Mouse (Mus musculus) heart, embryonic 12.5 days (tissue): ENCODE measurements around the gene Sp4. TPM values are rescaled to one million over a fixed set of nuclear protein-coding genes. Genes with fewer than 3 reads are reported as not detected.

Experiments used
- ATAC-seq: fragments of 200-750 bp; cut with Nextera tagmentation; 2 replicates; pipeline ENCODE4 v1.8.0; 2017; ENCODE audit warnings: moderate TSS enrichment, moderate library complexity; ENCODE audit not compliant: insufficient number of reproducible peaks, low FRiP score
- H3K27ac ChIP-seq: fragments of 300-500 bp; sonication (generic); 2 replicates; pipeline ENCODE4 v1.5.1; 2016; ENCODE audit warnings: mild to moderate bottlenecking, moderate library complexity; ENCODE audit not compliant: poor library complexity, severe bottlenecking
- H3K27me3 ChIP-seq: fragments of 300-500 bp; sonication (generic); replicated peaks from 2 replicates; pipeline ENCODE4 v1.6.1; 2016; ENCODE audit warnings: mild to moderate bottlenecking, moderate library complexity
- H3K36me3 ChIP-seq: fragments of 300-500 bp; sonication (generic); 2 replicates; pipeline ENCODE4 v1.6.1; 2016; ENCODE audit warnings: mild to moderate bottlenecking, moderate library complexity
- H3K4me1 ChIP-seq: fragments of 300-500 bp; sonication (generic); replicated peaks from 2 replicates; pipeline ENCODE4 v1.6.1; 2016; ENCODE audit warnings: mild to moderate bottlenecking
- H3K4me2 ChIP-seq: fragments of 300-500 bp; sonication (generic); 2 replicates; pipeline ENCODE4 v1.6.1; 2016; ENCODE audit warnings: mild to moderate bottlenecking, moderate library complexity
- H3K4me3 ChIP-seq: fragments of 300-500 bp; sonication (generic); 2 replicates; pipeline ENCODE4 v1.5.1; 2016; ENCODE audit warnings: mild to moderate bottlenecking
- H3K9ac ChIP-seq: fragments of 300-500 bp; sonication (generic); 2 replicates; pipeline ENCODE4 v1.6.1; 2016; ENCODE audit warnings: mild to moderate bottlenecking, moderate library complexity
- H3K9me3 ChIP-seq: fragments of 300-500 bp; sonication (generic); replicated peaks from 2 replicates; pipeline ENCODE4 v1.6.1; 2016; ENCODE audit warnings: mild to moderate bottlenecking, moderate library complexity
- WGBS: fragments of 180-500 bp; shearing (Covaris S2); methylation state at CpG from one replicate; pipeline ENCODE4 v1.1.7; 2016; 5-methylcytosine and 5-hydroxymethylcytosine counted together
- polyA plus RNA-seq: library from polyadenylated mRNA; unstranded; fragments of >200 nt; fragmentation: Nextera tagmentation; extraction: Ambion mirVana; gene quantifications from 2 replicates; pipeline ENCODE4 v1.2.1, GENCODE M21; 2016

The Sp4 gene
- polyA plus RNA-seq = 8.6 and 10.6 TPM in 2 replicates

DNA sequence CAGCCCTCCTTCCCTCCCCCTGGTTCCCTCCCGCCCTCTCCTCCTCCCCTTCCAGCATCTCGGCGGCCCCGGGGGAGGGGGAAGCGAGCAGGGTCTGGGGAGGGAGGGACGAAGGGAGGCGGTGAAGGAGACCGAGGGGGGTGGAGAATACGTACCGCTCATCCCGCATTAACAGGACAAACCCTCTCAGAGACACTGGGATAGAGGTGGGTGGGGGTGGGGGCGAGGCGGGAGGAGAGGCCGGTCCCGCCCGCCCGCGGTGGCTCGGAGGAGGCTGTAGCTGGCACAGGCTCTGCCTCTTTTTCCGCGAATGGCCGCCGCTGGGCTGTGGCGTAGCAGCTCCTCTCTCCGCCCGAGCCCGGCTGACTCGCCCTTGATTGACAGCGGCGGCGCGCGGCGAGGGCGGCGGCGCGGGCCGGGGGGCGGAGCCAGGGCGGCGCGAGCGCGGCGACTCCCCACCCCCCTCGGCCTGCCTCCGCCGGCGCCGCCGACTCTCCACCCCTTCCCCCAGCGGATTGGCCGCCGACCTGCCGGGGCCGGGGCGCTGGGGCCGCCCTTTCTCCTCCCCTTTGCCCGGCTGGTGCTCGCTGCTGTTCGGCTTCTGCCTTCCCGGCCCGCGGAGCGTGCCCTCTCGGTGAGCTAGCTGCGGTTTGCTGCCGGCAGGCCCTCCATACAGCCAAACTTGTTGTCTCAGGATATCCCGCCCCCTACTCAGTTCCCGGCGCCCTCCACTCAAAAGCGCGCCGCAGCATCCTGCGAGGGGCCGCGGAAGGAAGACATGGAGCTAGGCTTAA is at the start of gene Sp4:
Sp4 (minus strand) TSS at position 369 of the 794 bp plus-strand sequence.
- Histone ChIP-seq H3K4me2 (peak within 1 kb of the TSS; percentile 85), H3K36me3 (0 out of 2 replicates have a peak, but pooled peaks cover 3% of the 10 kb centered on the region), H3K9ac (peak within 1 kb of the TSS; percentile 82), H3K4me3 (peak within 1 kb of the TSS; percentile 85), H3K4me1 (peaks cover 27% of the 10 kb centered on the region), H3K27ac (peak within 1 kb of the TSS; percentile 91), H3K27me3 (no peaks in the 10 kb centered on the region), H3K9me3 (no peaks in the 10 kb centered on the region)
- 1% methylated on average over 72 of the region's 78 CpGs for WGBS
- peak; percentile 91 for ATAC-seq

GRCm38 (mm10) chr12:118339107-118339506 is 37.9 kb upstream of the Sp4 start:
- no peak for ATAC-seq
- H3K27me3 ChIP-seq = no peaks in the 10 kb centered on the region
- WGBS = 54% methylated on average over 2 of the region's 2 CpGs
- no peaks in the 10 kb centered on the region for H3K9me3 ChIP-seq
- H3K27ac ChIP-seq = no peak overlapping the region
- H3K4me2 ChIP-seq = no peak overlapping the region
- no peak overlapping the region for H3K9ac ChIP-seq
- no peak overlapping the region for H3K4me3 ChIP-seq
- no peaks in the 10 kb centered on the region for H3K4me1 ChIP-seq
- H3K36me3 ChIP-seq = no peaks in the 10 kb centered on the region

GRCm38 (mm10) chr12:118338243-118338642 is 37.0 kb upstream of the Sp4 start:
- Histone ChIP-seq H3K4me3 (no peak overlapping the region), H3K4me2 (no peak overlapping the region), H3K9me3 (no peaks in the 10 kb centered on the region), H3K4me1 (no peaks in the 10 kb centered on the region), H3K27me3 (no peaks in the 10 kb centered on the region), H3K27ac (no peak overlapping the region), H3K36me3 (no peaks in the 10 kb centered on the region), H3K9ac (no peak overlapping the region)
- WGBS = 34% methylated on average over 2 of the region's 2 CpGs
- no peak for ATAC-seq

- WGBS = 78% methylated on average over 3 of the region's 3 CpGs
- H3K27ac ChIP-seq = no peak overlapping the region
- ATAC-seq = no peak
- H3K4me2 ChIP-seq = no peak overlapping the region
- H3K4me3 ChIP-seq = no peak overlapping the region
- H3K4me1 ChIP-seq = no peaks in the 10 kb centered on the region
- H3K27me3 ChIP-seq = no peaks in the 10 kb centered on the region
- H3K9ac ChIP-seq = no peak overlapping the region
- no peaks in the 10 kb centered on the region for H3K9me3 ChIP-seq
- H3K36me3 ChIP-seq = no peaks in the 10 kb centered on the region
Measured at GRCm38 (mm10) chr12:118337291-118337690, 36.1 kb upstream of the Sp4 start.

- no peak overlapping the region for H3K9ac ChIP-seq
- no peaks in the 10 kb centered on the region for H3K27me3 ChIP-seq
- H3K27ac ChIP-seq = no peak overlapping the region
- no peaks in the 10 kb centered on the region for H3K9me3 ChIP-seq
- no peak for ATAC-seq
- H3K4me3 ChIP-seq = no peak overlapping the region
- no peaks in the 10 kb centered on the region for H3K4me1 ChIP-seq
- no peak overlapping the region for H3K4me2 ChIP-seq
- H3K36me3 ChIP-seq = no peaks in the 10 kb centered on the region
- 80% methylated on average over 6 of the region's 6 CpGs for WGBS
Measured at GRCm38 (mm10) chr12:118328739-118329249, 27.6 kb upstream of the Sp4 start.

- Histone ChIP-seq H3K9ac (no peak overlapping the region), H3K9me3 (no peaks in the 10 kb centered on the region), H3K4me2 (no peak overlapping the region), H3K36me3 (no peaks in the 10 kb centered on the region), H3K4me1 (no peaks in the 10 kb centered on the region), H3K27me3 (no peaks in the 10 kb centered on the region), H3K4me3 (no peak overlapping the region), H3K27ac (no peak overlapping the region)
- 81% methylated on average over 2 of the region's 2 CpGs for WGBS
- ATAC-seq = no peak
Measured at GRCm38 (mm10) chr12:118327566-118327965, 26.3 kb upstream of the Sp4 start.

DNA sequence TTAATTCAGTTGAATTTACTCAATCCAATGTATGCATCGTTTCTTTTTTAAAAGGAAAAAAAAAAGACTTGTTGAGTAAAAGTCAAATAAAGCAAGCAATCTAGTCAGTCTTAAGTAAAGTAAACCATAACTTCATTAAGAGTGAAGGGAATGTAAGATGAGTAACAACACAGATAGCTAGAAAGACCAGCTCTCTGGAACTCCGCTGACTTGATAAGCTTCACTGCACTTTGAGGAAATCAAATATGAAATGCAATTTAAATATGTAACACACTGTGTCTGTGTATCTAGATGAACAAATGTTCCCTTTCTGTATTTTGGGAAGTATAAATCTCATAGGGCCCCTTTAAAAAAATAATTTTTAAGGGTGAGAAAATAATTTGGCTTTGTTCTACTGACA is 24.9 kb upstream of the Sp4 start:
- no peak overlapping the region for H3K27ac ChIP-seq
- 86% methylated on average over 2 of the region's 2 CpGs for WGBS
- H3K9me3 ChIP-seq = no peaks in the 10 kb centered on the region
- H3K9ac ChIP-seq = no peak overlapping the region
- H3K27me3 ChIP-seq = no peaks in the 10 kb centered on the region
- no peaks in the 10 kb centered on the region for H3K4me1 ChIP-seq
- H3K4me3 ChIP-seq = no peak overlapping the region
- no peak overlapping the region for H3K4me2 ChIP-seq
- no peak for ATAC-seq
- H3K36me3 ChIP-seq = no peaks in the 10 kb centered on the region

DNA sequence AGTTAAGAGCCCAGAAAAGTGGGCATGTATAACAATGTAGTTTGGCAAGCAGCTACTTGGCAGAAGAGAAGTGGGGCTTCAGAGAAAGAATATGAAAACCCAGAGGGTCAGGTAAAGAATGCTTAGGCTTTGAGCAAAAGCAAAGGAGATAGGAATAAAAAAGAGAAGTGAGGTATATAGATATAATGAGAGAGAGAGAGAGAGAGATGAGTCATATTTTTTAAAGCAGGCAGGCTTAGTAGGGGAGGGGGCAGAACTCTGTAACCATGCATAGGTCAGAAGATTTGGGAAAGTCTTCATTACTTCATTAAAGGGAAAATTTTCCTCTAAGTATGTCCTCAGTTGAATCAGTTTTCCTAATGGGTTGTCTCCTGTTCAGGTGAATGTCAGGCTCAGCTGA is 18.8 kb upstream of the Sp4 start:
- no peak for ATAC-seq
- Histone ChIP-seq H3K27ac (no peak overlapping the region), H3K9me3 (no peaks in the 10 kb centered on the region), H3K36me3 (no peaks in the 10 kb centered on the region), H3K4me2 (no peak overlapping the region), H3K9ac (no peak overlapping the region), H3K4me3 (no peak overlapping the region), H3K4me1 (no peaks in the 10 kb centered on the region), H3K27me3 (no peaks in the 10 kb centered on the region)

DNA sequence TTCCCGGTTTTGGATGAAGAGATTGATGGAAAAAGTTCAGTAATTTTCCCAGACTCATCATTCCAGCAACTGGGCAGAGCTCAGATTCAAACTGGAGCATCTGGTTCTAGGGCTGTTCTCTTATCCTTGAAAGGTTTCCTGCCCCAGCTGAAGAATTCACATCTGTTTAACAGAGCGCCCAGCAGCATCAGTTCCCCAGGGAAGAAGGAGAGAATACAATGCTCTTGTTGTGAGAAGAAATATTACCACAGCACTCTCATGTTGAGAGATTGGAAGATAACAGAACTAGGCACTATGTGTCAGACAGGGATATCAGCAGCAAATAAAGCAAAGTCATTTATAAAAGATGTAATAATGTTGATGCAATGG is 13.2 kb upstream of the Sp4 start:
- no peaks in the 10 kb centered on the region for H3K36me3 ChIP-seq
- no peak overlapping the region for H3K9ac ChIP-seq
- no peak overlapping the region for H3K4me3 ChIP-seq
- no peaks in the 10 kb centered on the region for H3K9me3 ChIP-seq
- H3K27me3 ChIP-seq = no peaks in the 10 kb centered on the region
- H3K27ac ChIP-seq = no peak overlapping the region
- 0 out of 2 replicates have a peak, but pooled peaks cover 4% of the 10 kb centered on the region for H3K4me1 ChIP-seq
- WGBS = 48% methylated on average over 2 of the region's 2 CpGs
- no peak overlapping the region for H3K4me2 ChIP-seq
- no peak for ATAC-seq

DNA sequence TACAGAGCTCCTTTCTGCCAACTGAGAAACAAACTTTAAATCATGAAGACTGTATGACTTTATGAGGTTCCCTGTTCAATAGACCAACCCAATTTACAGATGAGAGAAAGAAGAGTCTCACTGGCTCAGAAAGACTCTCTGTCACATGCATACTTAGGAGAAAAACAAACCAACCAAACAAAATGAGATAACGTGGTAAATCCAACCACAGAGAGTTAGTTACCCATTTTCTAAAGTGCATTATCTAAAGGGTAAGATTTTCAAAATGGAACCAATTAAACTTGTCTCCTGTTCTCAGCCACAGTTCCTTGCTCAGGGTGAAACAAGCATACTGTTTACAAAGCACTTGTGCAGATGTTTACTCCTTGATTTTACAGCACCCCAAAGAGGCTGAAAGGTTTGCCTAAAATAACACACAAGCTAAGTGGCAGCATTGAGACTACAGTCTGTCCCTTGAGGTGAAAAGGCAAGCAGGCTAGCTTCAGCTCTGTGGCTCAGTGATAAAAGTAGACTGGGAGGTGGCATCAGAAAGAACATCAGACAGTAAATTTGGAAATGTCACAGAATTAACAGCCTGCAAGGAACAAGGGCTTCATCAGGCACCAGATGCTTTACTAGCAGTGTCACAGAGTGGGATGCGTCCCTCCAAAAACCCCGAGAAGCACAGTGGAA is 12.7 kb upstream of the Sp4 start:
- Histone ChIP-seq H3K36me3 (no peaks in the 10 kb centered on the region), H3K9ac (no peak overlapping the region), H3K27ac (no peak overlapping the region), H3K27me3 (no peaks in the 10 kb centered on the region), H3K4me2 (no peak overlapping the region), H3K4me3 (no peak overlapping the region), H3K9me3 (no peaks in the 10 kb centered on the region), H3K4me1 (0 out of 2 replicates have a peak, but pooled peaks cover 4% of the 10 kb centered on the region)
- WGBS = 74% methylated on average over 3 of the region's 3 CpGs
- no peak for ATAC-seq

GRCm38 (mm10) chr12:118303586-118303985 is 2.3 kb upstream of the Sp4 start:
- Histone ChIP-seq H3K36me3 (0 out of 2 replicates have a peak, but pooled peaks cover 2% of the 10 kb centered on the region), H3K27ac (no peak overlapping the region), H3K4me1 (peaks cover 25% of the 10 kb centered on the region), H3K9ac (no peak overlapping the region), H3K9me3 (no peaks in the 10 kb centered on the region), H3K4me3 (no peak overlapping the region), H3K4me2 (no peak overlapping the region), H3K27me3 (no peaks in the 10 kb centered on the region)
- WGBS = 56% methylated on average over 3 of the region's 3 CpGs
- ATAC-seq = no peak
